Mouse (Mus musculus): ENCODE results near the gene Peak1. TPM values are rescaled to one million over a fixed set of nuclear protein-coding genes. Genes with fewer than 3 reads are reported as not detected.

Gene Peak1
- total RNA-seq, 2 experiments from 2014 or later = 17.7 to 18.6 TPM

DNA sequence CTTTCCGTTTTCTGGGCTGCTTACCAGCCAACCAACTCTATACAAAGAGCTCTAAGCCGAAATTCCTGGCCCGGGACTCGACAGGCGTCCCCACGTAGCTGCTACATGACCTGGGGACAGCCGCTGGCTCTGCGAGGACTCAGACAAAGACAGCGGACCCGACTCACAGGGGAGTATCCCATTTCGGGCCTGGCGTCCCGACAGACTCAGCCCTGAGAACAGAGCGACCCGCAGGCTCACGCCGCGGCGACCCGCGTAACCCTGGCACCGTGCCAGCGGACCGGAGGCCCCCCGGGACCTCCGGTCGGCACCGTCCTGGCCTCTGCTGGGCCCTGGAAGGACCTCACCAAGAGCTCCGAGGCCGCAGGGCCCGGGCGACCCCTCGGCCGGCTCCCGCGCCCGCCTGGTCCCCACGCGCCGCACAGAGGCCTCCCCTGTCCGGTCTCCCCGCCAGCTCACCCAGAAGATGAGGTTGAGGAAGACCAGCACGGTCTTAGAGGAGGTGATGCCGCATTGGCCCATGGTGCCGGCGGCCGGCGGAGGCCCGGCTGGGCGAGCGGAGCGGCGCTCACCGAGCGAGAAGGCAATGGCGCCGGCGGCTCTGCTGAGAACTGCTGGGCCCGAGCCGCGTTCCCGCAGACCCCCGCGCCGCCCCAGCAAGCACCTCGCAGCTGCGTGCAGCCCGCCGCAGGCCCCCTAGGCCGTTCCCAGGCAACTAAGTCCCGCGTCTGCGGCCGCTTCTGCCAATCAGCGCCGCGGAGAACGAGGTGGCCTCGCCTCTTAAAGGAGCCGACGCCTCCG, 257.3 kb downstream of the Peak1 start:
- intact Hi-C loops (cut with DNase I) = no loop called here
- peak; percentile 94 for DNase-seq

DNA sequence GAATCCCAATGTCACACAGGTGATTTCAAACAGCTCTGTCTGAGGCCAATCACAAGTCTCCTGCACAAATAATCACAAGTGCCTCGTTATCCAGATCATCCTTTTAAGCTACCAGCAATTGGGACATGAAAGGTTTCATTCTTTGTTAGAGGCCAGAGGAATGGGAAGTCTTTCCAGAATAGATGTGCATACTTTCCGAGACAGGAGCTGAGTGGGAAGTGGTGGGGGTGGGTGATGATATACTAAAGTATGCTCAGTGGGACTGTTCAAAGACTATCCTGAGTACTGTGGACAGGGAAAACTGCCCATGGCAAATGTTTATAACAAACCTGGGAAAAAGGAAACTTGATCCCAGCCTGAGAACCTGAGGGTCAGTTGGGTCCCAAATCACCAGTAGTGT, 258.4 kb downstream of the Peak1 start:
- intact Hi-C loops (cut with DNase I) = no loop called here
- no peak for DNase-seq

DNA sequence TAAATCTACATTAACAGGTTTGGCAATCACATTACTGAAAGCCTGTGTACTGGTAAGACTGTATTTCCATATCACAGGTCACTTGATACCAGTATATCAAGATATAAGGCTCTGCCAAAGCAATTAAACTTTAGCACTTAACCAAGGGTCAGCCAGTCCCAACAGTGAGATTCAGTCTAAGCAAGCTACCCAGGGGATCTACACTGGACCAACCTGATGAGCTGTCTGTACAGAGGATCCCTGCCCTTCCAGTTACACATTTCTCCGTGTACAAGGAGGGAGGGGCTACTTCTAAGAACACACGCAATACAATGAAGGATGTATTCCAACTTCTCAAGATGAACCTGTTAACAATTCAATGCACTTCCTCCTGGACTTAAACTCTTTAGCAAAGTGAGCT, 259.8 kb downstream of the Peak1 start:
- no peak for DNase-seq
- intact Hi-C loops (cut with DNase I) = no loop called here

DNA sequence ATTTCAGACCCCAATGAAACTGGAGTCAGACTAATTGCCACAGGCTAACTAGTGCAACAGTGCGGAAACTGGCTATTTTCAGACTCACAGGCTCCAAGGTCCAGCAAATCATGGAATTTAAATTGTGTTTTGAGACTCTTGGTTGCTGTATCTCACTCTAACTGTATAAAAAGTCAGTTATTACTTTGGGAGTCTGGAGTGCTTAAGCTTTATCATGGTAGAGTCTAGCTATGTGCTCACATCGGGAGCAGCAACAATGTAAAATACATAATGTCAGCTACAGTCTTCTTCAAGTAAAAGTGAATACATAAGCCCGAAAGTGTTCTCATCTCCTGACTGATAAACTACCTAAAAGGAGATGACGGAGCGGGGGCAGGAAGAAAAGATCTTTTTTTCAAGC, 263.3 kb downstream of the Peak1 start:
- intact Hi-C loops (cut with DNase I) = no loop called here
- no peak for DNase-seq

DNA sequence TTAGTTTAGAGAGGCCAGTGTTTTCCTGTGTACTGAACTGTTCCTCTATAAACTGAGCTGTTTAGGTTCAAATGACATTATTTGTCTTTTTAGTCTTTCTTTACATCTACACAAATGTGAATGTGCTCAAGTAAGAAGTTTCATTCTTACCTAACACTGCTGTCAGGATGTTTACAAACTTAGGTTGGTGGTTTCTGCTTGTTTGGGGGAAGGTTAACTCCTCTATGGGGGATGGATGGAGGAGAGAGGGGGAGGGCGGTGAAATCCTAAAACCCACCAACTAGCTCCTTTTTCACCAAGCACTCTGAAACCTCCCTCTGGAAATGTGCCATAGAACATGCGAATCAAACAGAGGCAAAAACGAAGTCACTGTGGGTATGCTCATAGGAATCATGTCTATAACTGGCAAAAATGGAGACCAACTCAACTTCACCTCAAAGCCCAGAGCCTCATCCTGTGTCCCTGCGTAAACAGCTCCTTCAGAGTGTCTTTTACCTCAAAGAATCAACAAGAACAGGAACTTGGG, 265.3 kb downstream of the Peak1 start:
- intact Hi-C loops (cut with DNase I) = no loop called here
- no peak for DNase-seq

DNA sequence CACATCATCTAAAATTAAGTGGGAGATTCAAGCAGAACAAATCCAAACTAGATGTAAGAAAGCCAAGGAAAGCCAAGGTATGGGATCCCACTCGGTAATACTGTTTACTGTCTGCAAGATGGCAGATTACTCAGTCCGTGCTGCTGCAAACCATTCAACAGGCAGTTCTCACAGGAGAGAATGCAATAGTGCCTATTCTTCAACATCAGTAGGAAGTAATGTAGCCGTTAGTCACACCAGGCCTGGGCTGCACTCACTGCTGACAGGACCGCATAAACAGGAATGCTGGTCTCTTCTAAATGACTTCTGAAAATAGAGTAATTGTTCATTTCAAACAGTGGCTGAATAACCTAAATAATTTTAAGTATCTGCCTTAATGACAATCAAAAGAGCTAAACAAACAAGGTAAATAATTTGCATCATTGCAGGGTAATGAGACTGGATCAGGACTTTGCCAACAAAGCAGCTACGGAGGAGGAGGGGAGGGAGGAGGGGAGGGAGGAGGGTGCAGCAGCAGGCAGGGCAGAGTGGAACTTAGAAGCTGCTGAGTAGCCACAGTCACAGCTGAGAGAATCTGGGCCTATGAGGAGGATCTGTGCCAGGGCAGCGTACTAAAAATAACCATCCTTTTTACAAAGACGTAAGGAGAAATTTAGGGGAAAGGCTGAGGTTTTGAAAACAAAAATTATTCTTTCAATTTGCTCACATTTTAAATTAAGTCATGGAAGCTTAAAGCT, 266.0 kb downstream of the Peak1 start:
- intact Hi-C loops (cut with DNase I) = no loop called here
- peak; percentile 17 for DNase-seq

Small RNAs within 50 kb of the gene (microRNA-seq; reads per million reads assigned to microRNA genes)
- gene Gm24270 = 2.1 reads per million

Other genes starting within 250 kb of the Peak1 start
- gene Hmg20a, start 542 bp upstream of the Peak1 start, total RNA-seq (2021) = 10 to 100 TPM; 81.6 to 83.9 TPM